Mouse (Mus musculus) urinary bladder, adult 2 months (tissue): ENCODE results near the gene Gm32717. TPM values are rescaled to one million over a fixed set of nuclear protein-coding genes. Genes with fewer than 3 reads are reported as not detected.
"Not testable (repeated sequence)": the region's sequence is repeated elsewhere in the genome, so short reads cannot be mapped to it uniquely, and the experiment has no call there.

Source experiments
- DNase-seq: peaks from one replicate; pipeline ENCODE4 v3.0.0; 2022; ENCODE audit warnings: low spot score
- polyA plus RNA-seq: library from polyadenylated mRNA; depleted of rRNA; stranded (reverse); fragments of >200 nt; gene quantifications from 2 replicates; pipeline ENCODE4 v1.2.3, GENCODE M21; 2012; rRNA removed

The Gm32717 gene
- 0.03 TPM in 2 replicates for polyA plus RNA-seq

DNA sequence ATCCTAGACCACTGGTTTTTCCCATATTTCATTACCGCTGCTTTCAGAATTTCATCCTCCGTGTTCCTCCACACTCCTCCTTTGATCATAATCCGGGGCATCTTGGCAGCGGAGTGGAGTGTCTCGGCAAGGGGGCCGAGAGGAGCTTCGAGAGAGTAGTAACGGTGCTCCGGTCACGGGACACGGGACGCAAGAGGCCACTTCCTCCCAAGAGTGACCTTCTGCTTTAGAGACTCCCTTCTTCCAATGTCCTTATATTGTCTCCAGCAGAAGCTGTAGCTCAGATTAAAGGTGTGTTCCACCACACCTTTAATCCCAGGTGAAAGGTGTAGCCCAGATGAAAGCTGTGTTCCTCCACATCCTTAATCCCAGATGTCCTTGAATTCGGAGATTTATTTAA lies at the start of gene Gm32717:
Gene Gm32717, minus strand, starts transcription at position 101 of the 400 bp plus-strand sequence.
- DNase-seq, result not testable (repeated sequence)

DNA sequence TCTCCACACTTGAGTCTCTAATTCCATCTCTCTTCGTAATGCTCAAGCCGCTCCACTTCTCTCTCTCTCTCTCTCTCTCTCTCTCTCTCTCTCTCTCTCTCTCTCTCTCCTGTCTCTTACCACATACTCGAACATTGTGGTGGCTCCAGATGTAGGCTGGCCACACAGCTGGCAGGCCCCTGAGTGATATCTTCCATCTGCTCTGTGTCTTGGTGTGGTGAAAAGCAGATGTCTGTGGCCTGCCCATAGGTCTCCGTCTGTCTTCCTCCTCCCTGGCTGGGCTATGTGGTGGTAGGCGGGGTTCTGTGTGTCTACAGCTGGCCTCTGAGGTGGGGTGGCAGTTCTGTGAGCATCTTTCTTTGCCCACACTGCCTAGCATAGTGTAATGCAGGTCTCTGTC lies 42.4 kb upstream of the Gm32717 start:
- DNase-seq, result not testable (repeated sequence)

DNA sequence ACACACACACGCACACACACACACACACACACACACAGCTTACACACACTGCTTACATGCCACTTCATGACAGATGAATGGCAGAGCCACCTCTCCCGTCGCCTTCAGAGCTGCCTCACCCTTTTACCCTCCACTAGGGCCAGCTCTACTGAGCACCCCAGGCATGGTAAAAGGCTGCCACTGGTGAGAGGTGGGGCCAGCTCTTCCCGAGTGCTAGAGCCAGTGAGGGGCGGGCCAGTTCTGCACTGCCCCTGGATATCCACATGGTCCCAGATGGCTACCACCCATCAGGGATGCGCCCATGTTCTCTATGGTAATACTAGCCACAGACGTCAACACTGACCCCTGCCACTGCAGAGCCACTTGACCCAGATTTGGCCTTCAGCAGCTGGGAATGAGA lies 42.0 kb upstream of the Gm32717 start:
- not testable (repeated sequence) for DNase-seq

DNA sequence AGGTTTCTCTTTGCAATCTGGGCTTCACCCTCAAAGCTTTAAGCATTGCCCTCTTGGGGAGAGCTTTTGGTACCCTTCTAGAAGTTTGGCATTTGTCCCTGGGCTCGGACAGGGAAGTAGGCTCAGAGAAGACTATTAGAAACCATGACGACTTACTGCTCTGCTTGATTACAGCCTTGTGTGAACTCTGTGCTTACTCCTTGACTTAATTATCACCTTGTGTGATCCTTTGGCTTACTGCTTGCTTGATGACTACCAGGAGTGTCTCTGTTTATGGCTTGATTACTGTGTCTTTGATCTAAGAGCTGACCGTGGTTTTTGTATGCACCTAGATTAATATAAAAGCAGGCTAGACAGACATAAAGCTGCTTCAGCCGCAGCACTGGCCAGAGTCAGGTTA lies 37.5 kb upstream of the Gm32717 start:
- not testable (repeated sequence) for DNase-seq

DNA sequence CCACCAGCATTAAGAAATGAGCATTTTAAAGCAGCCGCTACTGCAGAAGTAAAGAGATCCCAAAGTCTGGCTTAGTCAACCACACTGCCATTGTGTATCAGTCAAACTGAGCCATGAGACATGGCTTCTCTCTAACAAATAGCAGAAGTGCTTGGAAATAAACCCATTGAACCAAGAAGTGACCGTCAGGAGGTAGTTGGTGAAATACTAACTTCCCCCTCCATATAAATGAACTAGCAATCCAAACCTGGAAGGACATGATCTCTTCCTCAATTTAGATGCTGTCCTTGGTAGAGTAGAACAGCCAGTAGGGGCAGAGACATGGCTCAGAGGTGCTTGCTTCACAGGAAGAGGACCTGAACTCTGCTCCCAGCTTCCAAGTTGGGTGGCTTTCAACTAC lies 30.8 kb upstream of the Gm32717 start:
- not testable (repeated sequence) for DNase-seq

DNA sequence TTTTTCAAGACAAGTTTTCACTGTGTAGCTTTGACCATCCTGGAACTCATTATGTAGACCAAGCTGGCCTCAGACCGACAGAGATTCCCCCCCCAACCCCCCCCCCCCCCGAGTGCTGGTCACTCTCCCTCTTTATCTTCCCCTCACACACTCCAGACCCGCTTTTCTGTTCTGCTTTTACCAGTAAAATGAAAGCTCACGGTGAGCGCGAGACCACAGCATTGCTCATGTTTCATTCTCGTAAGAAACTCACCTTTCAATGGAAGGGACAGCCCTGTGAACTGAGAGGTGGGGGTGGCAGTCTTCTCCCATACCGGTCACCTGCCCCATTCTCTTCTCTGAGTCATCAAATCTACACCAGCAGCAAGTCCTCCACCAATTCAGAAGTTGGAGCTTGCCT lies 28.2 kb upstream of the Gm32717 start:
- not testable (repeated sequence) for DNase-seq

DNA sequence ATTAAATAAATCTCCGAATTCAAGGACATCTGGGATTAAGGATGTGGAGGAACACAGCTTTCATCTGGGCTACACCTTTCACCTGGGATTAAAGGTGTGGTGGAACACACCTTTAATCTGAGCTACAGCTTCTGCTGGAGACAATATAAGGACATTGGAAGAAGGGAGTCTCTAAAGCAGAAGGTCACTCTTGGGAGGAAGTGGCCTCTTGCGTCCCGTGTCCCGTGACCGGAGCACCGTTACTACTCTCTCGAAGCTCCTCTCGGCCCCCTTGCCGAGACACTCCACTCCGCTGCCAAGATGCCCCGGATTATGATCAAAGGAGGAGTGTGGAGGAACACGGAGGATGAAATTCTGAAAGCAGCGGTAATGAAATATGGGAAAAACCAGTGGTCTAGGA lies 17.8 kb upstream of the Gm32717 start, which contains the start of gene Gm32802:
Gene Gm32802, plus strand, starts transcription at position 301 of the 400 bp plus-strand sequence.
- DNase-seq, result not testable (repeated sequence)

DNA sequence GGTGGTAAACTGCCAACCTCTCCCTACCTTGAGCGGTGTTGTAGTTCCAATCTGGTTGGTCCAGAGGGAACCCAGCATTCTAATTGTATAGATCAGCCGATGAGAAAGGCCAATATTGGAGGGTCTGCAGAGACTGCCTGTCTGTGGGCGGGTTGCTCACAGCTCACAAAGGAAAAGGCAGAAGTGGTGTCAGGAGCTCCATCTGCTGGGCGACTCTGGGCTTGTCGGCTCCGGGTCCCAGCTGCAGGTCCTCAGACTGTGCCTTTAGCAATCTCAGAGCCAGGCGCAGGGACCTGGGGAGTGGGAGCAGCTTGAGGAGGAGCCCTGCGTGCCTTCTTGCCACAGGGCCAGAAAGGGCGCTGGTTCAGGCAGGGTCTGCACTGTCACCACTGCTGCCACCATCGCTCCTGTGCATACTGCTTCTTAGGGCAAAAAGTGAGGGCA lies 10.3 kb upstream of the Gm32717 start:
- no peak for DNase-seq

DNA sequence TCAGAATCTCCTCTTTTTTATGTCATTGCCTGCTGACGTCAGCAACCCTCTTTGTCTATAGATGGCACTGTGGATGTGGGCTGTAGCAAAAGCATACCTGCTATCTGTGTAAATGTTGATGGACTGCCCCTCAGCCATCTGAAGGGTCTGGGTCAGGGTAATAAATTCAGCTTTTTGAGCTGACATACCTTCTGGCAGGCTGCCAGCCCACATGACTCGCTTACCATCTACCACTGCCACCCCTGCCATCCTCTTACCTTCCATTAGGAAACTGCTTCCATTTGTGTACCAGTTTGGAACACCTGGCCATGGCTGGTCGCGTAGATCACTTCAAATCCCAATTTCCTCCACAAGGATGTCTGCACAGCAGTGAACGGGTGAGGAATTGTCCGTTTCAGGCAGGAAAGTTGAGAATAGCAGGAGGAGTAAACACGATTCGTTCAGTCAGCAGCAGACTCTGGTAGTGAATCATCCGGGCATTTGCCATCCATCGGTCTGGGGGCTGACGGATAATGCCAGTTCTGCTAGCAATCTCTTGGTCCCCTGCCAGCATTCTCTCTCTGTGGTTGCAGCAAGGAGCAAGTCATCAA lies 8.5 kb upstream of the Gm32717 start:
- DNase-seq, result not testable (repeated sequence)

DNA sequence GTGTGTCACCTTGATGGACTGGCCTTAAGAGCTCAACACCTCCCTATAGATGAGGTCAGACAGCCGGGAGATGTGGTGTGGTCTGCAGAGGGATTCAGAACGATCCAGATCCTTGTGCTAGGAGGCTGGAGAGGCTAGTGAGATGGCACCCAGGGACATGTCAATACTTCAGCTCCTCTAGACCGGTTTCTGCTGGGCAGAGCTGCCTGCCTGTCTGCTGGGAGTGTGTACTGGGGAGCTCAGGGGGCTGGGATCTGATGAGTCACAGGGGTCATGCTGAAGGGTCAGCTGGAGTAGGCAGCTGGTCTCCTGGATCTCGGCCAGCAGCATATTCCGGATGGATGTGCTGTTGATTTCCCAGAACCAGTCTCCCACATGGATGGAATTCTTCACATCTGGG lies 8.0 kb downstream of the Gm32717 start:
- not testable (repeated sequence) for DNase-seq

DNA sequence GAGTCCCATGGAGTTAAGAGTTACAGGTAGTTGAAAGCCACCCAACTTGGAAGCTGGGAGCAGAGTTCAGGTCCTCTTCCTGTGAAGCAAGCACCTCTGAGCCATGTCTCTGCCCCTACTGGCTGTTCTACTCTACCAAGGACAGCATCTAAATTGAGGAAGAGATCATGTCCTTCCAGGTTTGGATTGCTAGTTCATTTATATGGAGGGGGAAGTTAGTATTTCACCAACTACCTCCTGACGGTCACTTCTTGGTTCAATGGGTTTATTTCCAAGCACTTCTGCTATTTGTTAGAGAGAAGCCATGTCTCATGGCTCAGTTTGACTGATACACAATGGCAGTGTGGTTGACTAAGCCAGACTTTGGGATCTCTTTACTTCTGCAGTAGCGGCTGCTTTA lies 13.0 kb downstream of the Gm32717 start:
- DNase-seq, result not testable (repeated sequence)

DNA sequence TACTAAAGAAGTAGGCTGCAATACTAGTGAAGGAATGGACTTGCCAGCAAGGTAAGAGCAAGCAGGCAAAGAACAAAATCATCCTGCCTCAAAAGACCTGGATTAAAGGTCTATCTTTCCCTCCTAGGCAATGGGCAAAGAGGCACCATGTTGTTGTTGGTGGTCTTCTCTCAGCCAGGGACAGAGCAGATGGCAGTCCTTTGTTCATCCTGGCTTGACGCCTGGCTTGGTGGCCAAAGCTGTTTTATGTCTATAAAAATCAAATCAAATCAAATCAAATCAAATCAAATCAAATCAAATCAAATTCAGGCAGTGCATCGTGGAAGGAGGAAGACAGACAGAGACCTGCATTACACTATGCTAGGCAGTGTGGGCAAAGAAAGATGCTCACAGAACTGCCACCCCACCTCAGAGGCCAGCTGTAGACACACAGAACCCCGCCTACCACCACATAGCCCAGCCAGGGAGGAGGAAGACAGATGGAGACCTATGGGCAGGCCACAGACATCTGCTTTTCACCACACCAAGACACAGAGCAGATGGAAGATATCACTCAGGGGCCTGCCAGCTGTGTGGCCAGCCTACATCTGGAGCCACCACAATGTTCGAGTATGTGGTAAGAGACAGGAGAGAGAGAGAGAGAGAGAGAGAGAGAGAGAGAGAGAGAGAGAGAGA lies 24.7 kb downstream of the Gm32717 start:
- DNase-seq, result not testable (repeated sequence)

DNA sequence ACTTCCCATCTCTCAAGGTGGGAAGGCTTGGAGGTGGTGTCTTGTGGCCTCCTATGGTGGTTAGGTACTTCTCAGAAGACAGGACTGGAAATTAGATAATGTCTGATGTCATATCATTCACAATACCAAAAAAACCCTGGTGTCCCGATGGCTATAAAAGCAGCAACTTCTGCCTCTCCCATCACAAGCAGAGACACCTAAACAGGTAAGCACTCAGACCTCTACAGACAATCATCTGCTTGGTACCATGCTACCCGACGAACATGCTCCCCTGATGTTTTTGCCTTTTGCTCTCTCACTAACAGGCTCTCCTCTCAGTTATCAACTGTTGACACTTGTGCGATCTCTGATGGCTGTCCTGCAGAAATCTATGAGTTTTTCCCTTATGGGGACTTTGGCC lies 35.9 kb downstream of the Gm32717 start, which contains the start of gene Il22:
Gene Il22, plus strand, starts transcription at position 301 of the 400 bp plus-strand sequence.
- DNase-seq, result no peak

DNA sequence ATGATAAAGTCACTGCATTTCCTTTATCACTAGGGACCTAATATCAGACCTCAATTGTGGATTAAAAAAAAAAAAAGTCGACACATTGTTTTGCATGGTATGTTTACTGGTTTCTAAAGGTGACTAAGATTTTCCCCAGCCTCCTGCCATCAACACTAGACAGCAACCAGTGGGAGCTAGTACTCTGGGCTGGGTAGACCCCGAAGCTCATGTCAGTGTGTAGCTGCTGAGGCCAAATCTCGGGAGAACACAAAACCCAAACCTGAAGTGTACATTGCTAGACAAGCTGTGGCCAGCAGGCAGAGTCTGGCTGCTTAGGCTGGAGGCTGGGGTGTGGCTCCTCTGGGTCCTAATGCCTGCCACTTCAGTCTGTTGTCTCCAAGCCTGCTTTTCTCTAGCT lies 45.4 kb downstream of the Gm32717 start:
- DNase-seq, result not testable (repeated sequence)

Other genes with a start within 250 kb of the Gm32717 start
- gene Mdm1, start 99.0 kb downstream of the Gm32717 start, polyA plus RNA-seq, result 8.7 and 10.7 TPM in 2 replicates
- not detected in 2 replicates for gene Il22, start 35.8 kb downstream of the Gm32717 start, polyA plus RNA-seq
- 0.03 TPM in 2 replicates for gene Gm32802, start 17.9 kb upstream of the Gm32717 start, polyA plus RNA-seq
- not detected in 2 replicates for gene Iltifb, start 54.3 kb upstream of the Gm32717 start, polyA plus RNA-seq
- gene Gm9040, start 86.2 kb upstream of the Gm32717 start, polyA plus RNA-seq, result not detected in 2 replicates
- gene Gm9044, start 91.6 kb upstream of the Gm32717 start, polyA plus RNA-seq, result not detected in 2 replicates
- 0.06 TPM in 1 of 2 replicates, not detected in the other for gene Gm9045, start 97.1 kb upstream of the Gm32717 start, polyA plus RNA-seq
- not detected in 2 replicates for gene Gm9046, start 102.5 kb upstream of the Gm32717 start, polyA plus RNA-seq
- not detected in 2 replicates for gene Gm9048, start 107.9 kb upstream of the Gm32717 start, polyA plus RNA-seq
- gene Gm9049, start 113.3 kb upstream of the Gm32717 start, polyA plus RNA-seq, result 0.06 TPM in 1 of 2 replicates, not detected in the other
- 0.25 and 0.60 TPM in 2 replicates for gene Ifng, start 200.3 kb upstream of the Gm32717 start, polyA plus RNA-seq